Mouse (Mus musculus): ENCODE results near the gene Adamts7.

GRCm38 (mm10) chr9:90245781-90246180 is 82.9 kb downstream of the Adamts7 start:
- TF ChIP-seq EP300 (optimal IDR thresholded peaks at IDR 0.05) (no peak), CTCF (IDR thresholded peaks at IDR 0.05; ENCODE audit: low read depth) (no peak)
